Mouse (Mus musculus) neural tube, embryonic 13.5 days (tissue): Measurements from ENCODE around the gene Sf3b4. TPM values are rescaled to one million over a fixed set of nuclear protein-coding genes. Genes with fewer than 3 reads are reported as not detected.

Source experiments
- ATAC-seq: fragments of 200-750 bp; cut with Nextera tagmentation; 2 replicates; pipeline ENCODE4 v1.8.0; 2017; ENCODE audit warnings: low read depth, mild to moderate bottlenecking, moderate TSS enrichment, moderate library complexity
- H3K27ac ChIP-seq: fragments of 300-500 bp; sonication (generic); replicated peaks from 2 replicates; pipeline ENCODE4 v1.5.1; 2015; ENCODE audit warnings: moderate library complexity, mild to moderate bottlenecking, inconsistent platforms
- H3K27me3 ChIP-seq: fragments of 300-500 bp; sonication (generic); 2 replicates; pipeline ENCODE4 v1.6.1; 2015; ENCODE audit warnings: mild to moderate bottlenecking, inconsistent platforms
- H3K36me3 ChIP-seq: fragments of 300-500 bp; sonication (generic); 2 replicates; pipeline ENCODE4 v1.6.1; 2015; ENCODE audit warnings: mild to moderate bottlenecking, inconsistent platforms
- H3K4me1 ChIP-seq: fragments of 300-500 bp; sonication (generic); replicated peaks from 2 replicates; pipeline ENCODE4 v1.6.1; 2015; ENCODE audit warnings: inconsistent platforms
- H3K4me2 ChIP-seq: fragments of 300-500 bp; sonication (generic); 2 replicates; pipeline ENCODE4 v1.6.1; 2015; ENCODE audit warnings: inconsistent platforms, mild to moderate bottlenecking, moderate library complexity
- H3K4me3 ChIP-seq: fragments of 300-500 bp; sonication (generic); 2 replicates; pipeline ENCODE4 v1.5.1; 2015; ENCODE audit warnings: mild to moderate bottlenecking, inconsistent platforms
- H3K9ac ChIP-seq: fragments of 300-500 bp; sonication (generic); 2 replicates; pipeline ENCODE4 v1.6.1; 2015; ENCODE audit warnings: moderate library complexity, mild to moderate bottlenecking, inconsistent platforms
- H3K9me3 ChIP-seq: fragments of 300-500 bp; sonication (generic); 2 replicates; pipeline ENCODE4 v1.6.1; 2016; ENCODE audit warnings: inconsistent platforms
- WGBS: fragments of 180-500 bp; shearing (Covaris S2); methylation state at CpG from one replicate; pipeline ENCODE4 v1.1.7; 2015; 5-methylcytosine and 5-hydroxymethylcytosine counted together
- polyA plus RNA-seq: library from polyadenylated mRNA; unstranded; fragments of >200 nt; fragmentation: Nextera tagmentation; extraction: Ambion mirVana; gene quantifications from 2 replicates; pipeline ENCODE4 v1.2.1, GENCODE M21; 2015

Sf3b4 gene
- polyA plus RNA-seq, 1 experiment from 2014 or later: 145 TPM

DNA sequence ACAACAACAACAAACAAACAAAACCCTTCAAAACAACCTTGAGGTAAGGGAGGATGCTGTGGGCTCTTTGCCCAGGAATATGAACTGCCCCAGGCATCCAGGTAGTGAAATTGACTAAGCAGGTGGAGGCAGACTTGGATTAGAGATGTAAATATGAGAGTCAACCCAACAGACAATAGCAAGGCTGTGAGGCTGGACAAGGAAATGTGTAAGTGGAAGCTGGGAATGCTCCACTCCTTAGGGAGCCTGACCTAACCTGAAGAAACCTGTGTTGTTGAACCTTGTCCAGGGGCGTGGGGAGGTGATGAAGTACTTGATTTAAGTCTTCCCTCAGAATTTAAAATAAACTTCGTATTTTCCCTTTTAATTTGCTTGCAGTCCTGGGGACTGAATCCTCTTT, 6.8 kb downstream of the Sf3b4 start:
- Histone ChIP-seq H3K4me3 (no peak overlapping the region), H3K36me3 (peaks cover 46% of the 10 kb centered on the region), H3K4me1 (peaks cover 53% of the 10 kb centered on the region), H3K27me3 (no peaks in the 10 kb centered on the region), H3K4me2 (no peak overlapping the region), H3K27ac (no peak overlapping the region), H3K9me3 (no peaks in the 10 kb centered on the region), H3K9ac (no peak overlapping the region)
- ATAC-seq: no peak
- 90% methylated on average over 2 of the region's 2 CpGs for WGBS

GRCm38 (mm10) chr3:96179531-96179930, 7.4 kb downstream of the Sf3b4 start:
- 66% methylated on average over 4 of the region's 4 CpGs for WGBS
- no peak overlapping the region for H3K4me2 ChIP-seq

GRCm38 (mm10) chr3:96180727-96181477, 8.8 kb downstream of the Sf3b4 start, which contains the start of gene Sv2a:
Gene Sv2a, plus strand, starts transcription at chr3:96181151.
- H3K27ac ChIP-seq: peak within 1 kb of the TSS; percentile 89
- 1% methylated on average over 13 of the region's 23 CpGs for WGBS
- H3K4me1 ChIP-seq: peaks cover 41% of the 10 kb centered on the region
- peak within 1 kb of the TSS; percentile 73 for H3K4me2 ChIP-seq
- H3K9ac ChIP-seq: peak within 1 kb of the TSS; percentile 89
- H3K4me3 ChIP-seq: peak within 1 kb of the TSS; percentile 67
- no peaks in the 10 kb centered on the region for H3K9me3 ChIP-seq
- H3K27me3 ChIP-seq: no peaks in the 10 kb centered on the region
- peaks cover 42% of the 10 kb centered on the region for H3K36me3 ChIP-seq
- peak; percentile 77 for ATAC-seq

More at GRCm38 (mm10) chr3:96179531-96179930, 7.4 kb downstream of the Sf3b4 start:
- H3K9ac ChIP-seq: no peak overlapping the region
- H3K4me3 ChIP-seq: no peak overlapping the region
- H3K36me3 ChIP-seq: peaks cover 44% of the 10 kb centered on the region
- no peak for ATAC-seq
- no peaks in the 10 kb centered on the region for H3K9me3 ChIP-seq
- H3K4me1 ChIP-seq: peaks cover 50% of the 10 kb centered on the region
- H3K27ac ChIP-seq: 0 out of 2 replicates have a peak overlapping the region, but pooled peaks have one; percentile 28
- H3K27me3 ChIP-seq: no peaks in the 10 kb centered on the region

GRCm38 (mm10) chr3:96181510-96182381, 9.6 kb downstream of the Sf3b4 start:
- 45% methylated on average over 12 of the region's 12 CpGs for WGBS
- Histone ChIP-seq H3K36me3 (peaks cover 36% of the 10 kb centered on the region), H3K9ac (peak overlapping the region; percentile 89), H3K9me3 (no peaks in the 10 kb centered on the region), H3K4me1 (peaks cover 37% of the 10 kb centered on the region), H3K27ac (peak overlapping the region; percentile 89), H3K4me3 (peak overlapping the region; percentile 67), H3K4me2 (peak overlapping the region; percentile 73), H3K27me3 (no peaks in the 10 kb centered on the region)
- ATAC-seq: peak; percentile 48

- peak overlapping the region; percentile 73 for H3K4me2 ChIP-seq
- H3K4me1 ChIP-seq: peaks cover 37% of the 10 kb centered on the region
- no peak for ATAC-seq
- H3K27me3 ChIP-seq: no peaks in the 10 kb centered on the region
- WGBS: 42% methylated on average over 4 of the region's 4 CpGs
- H3K9me3 ChIP-seq: no peaks in the 10 kb centered on the region
- H3K9ac ChIP-seq: peak overlapping the region; percentile 89
- H3K36me3 ChIP-seq: peaks cover 39% of the 10 kb centered on the region
- peak overlapping the region; percentile 67 for H3K4me3 ChIP-seq
- peak overlapping the region; percentile 89; the same call in 1 of the 2 replicates for H3K27ac ChIP-seq
Measured at GRCm38 (mm10) chr3:96182382-96182776, 10.2 kb downstream of the Sf3b4 start.

DNA sequence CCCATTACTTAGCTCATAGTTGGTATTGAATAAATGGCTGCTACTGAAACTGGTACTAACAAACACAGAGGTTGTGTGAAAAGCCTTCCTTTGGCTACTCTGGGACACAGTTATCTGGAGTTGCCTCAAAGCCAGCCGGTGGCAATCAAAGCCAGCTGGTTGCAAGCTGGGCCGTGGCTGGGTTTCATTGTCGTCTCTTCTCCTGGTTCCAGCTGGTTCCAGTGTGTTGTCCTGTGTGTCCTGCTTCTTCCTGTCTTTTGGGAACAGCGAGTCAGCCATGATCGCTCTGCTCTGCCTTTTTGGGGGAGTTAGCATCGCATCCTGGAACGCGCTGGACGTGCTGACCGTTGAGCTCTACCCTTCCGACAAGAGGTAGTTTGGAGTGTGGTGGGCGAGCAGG, 20.8 kb downstream of the Sf3b4 start:
- ATAC-seq: no peak
- WGBS: 71% methylated on average over 12 of the region's 12 CpGs
- no peaks in the 10 kb centered on the region for H3K9me3 ChIP-seq
- peaks cover 72% of the 10 kb centered on the region for H3K36me3 ChIP-seq
- H3K4me2 ChIP-seq: no peak overlapping the region
- H3K9ac ChIP-seq: 0 out of 2 replicates have a peak overlapping the region, but pooled peaks have one; percentile 12
- H3K4me1 ChIP-seq: peaks cover 14% of the 10 kb centered on the region
- H3K27ac ChIP-seq: no peak overlapping the region
- no peak overlapping the region for H3K4me3 ChIP-seq
- H3K27me3 ChIP-seq: no peaks in the 10 kb centered on the region

DNA sequence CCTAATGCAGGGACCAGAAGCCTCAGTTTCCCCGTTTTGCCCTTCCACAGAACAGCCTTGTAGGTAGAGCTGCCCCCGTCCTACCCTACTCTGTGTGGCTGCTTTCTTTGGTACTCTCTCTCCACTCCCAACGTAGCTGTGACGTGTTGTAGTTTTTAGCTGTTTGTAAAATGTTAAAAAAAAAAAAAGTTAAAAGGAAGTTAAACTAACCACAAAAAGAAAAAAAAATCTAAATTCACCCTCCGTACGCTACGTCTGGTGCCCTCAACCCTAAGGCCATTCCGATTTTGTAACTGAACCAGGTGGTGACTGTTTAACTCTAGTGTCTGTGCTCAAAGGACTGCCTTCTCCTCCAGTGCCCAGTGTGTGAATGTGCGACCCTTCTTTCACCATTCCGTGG, 22.8 kb downstream of the Sf3b4 start:
- Histone ChIP-seq H3K4me3 (no peak overlapping the region), H3K9me3 (no peaks in the 10 kb centered on the region), H3K36me3 (peaks cover 54% of the 10 kb centered on the region), H3K4me2 (no peak overlapping the region), H3K27me3 (no peaks in the 10 kb centered on the region), H3K4me1 (peaks cover 18% of the 10 kb centered on the region), H3K27ac (no peak overlapping the region), H3K9ac (no peak overlapping the region)
- WGBS: 89% methylated on average over 10 of the region's 10 CpGs
- ATAC-seq: no peak

DNA sequence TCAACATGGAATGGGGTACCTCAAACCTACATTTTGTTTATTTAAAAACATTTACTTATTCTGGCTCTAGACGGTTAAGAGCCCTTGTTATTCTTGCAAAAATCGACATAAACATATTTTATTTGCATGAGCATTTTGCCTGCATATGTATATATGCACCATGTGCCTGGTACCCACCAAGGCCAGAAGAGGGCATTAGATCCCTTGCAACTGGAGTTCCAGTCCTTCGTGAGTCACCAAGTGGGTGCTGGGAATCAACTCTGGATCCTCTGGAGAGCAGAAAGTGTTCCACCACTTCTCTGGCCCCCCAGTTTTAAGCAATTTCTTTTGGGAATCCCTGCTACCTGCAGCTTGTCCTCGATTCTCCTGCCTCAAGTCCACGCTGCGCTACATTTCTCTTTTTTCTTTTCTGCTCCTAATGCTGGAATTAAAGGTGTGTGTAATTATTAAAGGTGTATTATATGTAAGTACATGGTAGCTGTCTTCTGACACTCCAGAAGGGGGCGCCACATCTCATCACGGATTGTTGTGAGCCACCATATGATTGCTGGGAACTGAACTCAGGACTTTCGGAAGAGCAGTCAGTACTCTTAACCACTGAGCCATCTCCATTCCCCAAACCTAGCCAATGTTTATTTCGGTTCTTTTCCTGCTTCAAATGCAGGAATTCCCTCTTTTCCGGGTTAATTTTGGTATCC, 23.6 kb downstream of the Sf3b4 start:
- peak overlapping the region; percentile 87; the same call in 1 of the 2 replicates for H3K9ac ChIP-seq
- no peaks in the 10 kb centered on the region for H3K27me3 ChIP-seq
- WGBS: 89% methylated on average over 11 of the region's 11 CpGs
- peak overlapping the region; percentile 82 for H3K4me2 ChIP-seq
- no peak for ATAC-seq
- peak overlapping the region; percentile 72 for H3K4me3 ChIP-seq
- no peaks in the 10 kb centered on the region for H3K9me3 ChIP-seq
- H3K27ac ChIP-seq: peak overlapping the region; percentile 98; the same call in 1 of the 2 replicates
- peaks cover 46% of the 10 kb centered on the region for H3K36me3 ChIP-seq
- H3K4me1 ChIP-seq: peaks cover 18% of the 10 kb centered on the region

DNA sequence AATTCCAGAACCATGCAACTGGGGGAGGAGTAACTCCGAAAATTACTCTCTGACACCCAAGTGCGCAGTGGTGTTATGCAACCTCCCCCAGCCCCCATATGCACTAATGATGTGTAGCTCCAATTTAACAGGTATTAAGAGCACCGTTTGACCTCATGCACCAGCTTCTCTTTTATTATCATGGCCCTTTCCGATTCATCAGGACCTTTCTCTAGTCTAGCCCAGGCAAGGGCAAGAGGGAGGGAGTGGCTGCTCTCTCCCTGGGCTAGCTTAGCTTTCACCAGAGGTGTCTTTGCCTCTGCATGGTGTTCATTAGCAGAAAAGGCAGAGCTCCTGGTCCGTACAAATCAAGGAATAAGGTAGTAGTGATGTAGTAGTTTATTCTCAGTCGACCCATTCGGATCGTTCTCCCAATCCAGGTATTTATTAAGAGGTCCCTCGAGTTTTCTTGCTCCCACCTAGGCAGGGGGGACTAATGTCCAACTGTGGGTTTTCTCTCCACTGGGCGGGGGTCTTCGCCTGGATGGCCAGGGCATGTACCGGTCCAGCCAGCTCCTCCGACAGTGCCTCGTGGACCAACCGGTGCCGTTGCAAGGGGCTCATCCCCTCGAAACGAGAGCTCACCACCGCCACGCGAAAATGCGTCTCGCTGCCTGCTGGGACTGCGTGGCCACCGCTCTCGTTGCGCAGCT, 24.5 kb downstream of the Sf3b4 start:
- ATAC-seq: peak; percentile 51
- no peaks in the 10 kb centered on the region for H3K27me3 ChIP-seq
- peak overlapping the region; percentile 82 for H3K4me2 ChIP-seq
- H3K9ac ChIP-seq: peak overlapping the region; percentile 87
- no peaks in the 10 kb centered on the region for H3K9me3 ChIP-seq
- H3K4me3 ChIP-seq: peak overlapping the region; percentile 72
- WGBS: 18% methylated on average over 27 of the region's 27 CpGs
- peaks cover 18% of the 10 kb centered on the region for H3K4me1 ChIP-seq
- peak overlapping the region; percentile 98 for H3K27ac ChIP-seq
- peaks cover 38% of the 10 kb centered on the region for H3K36me3 ChIP-seq

- Histone ChIP-seq H3K4me2 (peak overlapping the region; percentile 82), H3K4me3 (peak overlapping the region; percentile 72), H3K9me3 (no peaks in the 10 kb centered on the region), H3K4me1 (peaks cover 18% of the 10 kb centered on the region), H3K27ac (peak overlapping the region; percentile 98), H3K27me3 (no peaks in the 10 kb centered on the region), H3K36me3 (peaks cover 31% of the 10 kb centered on the region), H3K9ac (peak overlapping the region; percentile 87)
- ATAC-seq: peak; percentile 96
- under 1% methylated on average over 50 of the region's 50 CpGs for WGBS
Measured at GRCm38 (mm10) chr3:96197129-96197749, 25.1 kb downstream of the Sf3b4 start.

DNA sequence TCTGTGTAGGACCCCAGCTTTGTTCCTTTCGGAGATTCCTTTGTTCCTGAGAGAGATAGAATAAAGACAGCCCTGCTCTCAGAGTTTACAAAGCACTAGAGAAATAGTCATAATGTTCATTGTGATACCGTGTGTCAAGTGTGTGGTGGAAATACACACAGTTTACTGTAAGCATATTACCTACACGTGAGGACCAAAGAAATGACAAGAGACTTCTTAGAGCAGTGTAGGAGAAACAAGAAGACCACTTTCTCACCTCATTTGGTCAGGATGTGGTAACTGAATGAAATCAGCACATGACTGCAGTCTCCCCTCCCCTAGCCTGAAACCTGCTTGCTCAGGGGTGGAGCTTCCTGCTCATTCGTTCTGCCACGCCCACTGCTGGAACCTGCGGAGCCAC, 26.0 kb downstream of the Sf3b4 start:
- peak overlapping the region; percentile 82 for H3K4me2 ChIP-seq
- WGBS: 7% methylated on average over 6 of the region's 6 CpGs
- peaks cover 22% of the 10 kb centered on the region for H3K36me3 ChIP-seq
- peak overlapping the region; percentile 72 for H3K4me3 ChIP-seq
- no peaks in the 10 kb centered on the region for H3K9me3 ChIP-seq
- 0 out of 2 replicates have a peak overlapping the region, but pooled peaks have one; percentile 33 for H3K27ac ChIP-seq
- peak; percentile 27; the same call in 1 of the 2 replicates for ATAC-seq
- peaks cover 18% of the 10 kb centered on the region for H3K4me1 ChIP-seq
- peak overlapping the region; percentile 63 for H3K9ac ChIP-seq
- H3K27me3 ChIP-seq: no peaks in the 10 kb centered on the region
